Mouse (Mus musculus) left cerebral cortex, adult 11 months (tissue): ENCODE results near the gene Olfr1506.
"Not testable (repeated sequence)": the region's sequence is repeated elsewhere in the genome, so short reads cannot be mapped to it uniquely, and the experiment has no call there.

Experiments used
- DNase-seq: peaks from one replicate; pipeline ENCODE4 v3.0.0; 2022; ENCODE audit warnings: low spot score

The Olfr1506 gene

GRCm38 (mm10) chr2:90224393-90224792 is at the start of gene Olfr1506:
Olfr1506 (minus strand) TSS chr2:90224493.
- DNase-seq: not testable (repeated sequence)

GRCm38 (mm10) chr2:90270932-90271331 is 46.6 kb upstream of the Olfr1506 start, which contains the start of gene Olfr1271:
Olfr1271 (minus strand) TSS chr2:90271032.
- no peak for DNase-seq

- DNase-seq: no peak
Observed at GRCm38 (mm10) chr2:90257492-90257891, 33.2 kb upstream of the Olfr1506 start, which contains the start of gene Olfr142. Olfr142 (minus strand) TSS chr2:90257592.

- not testable (repeated sequence) for DNase-seq
Observed at GRCm38 (mm10) chr2:90199606-90200005, 24.7 kb downstream of the Olfr1506 start.

GRCm38 (mm10) chr2:90195285-90195684 is 29.0 kb downstream of the Olfr1506 start:
- DNase-seq: not testable (repeated sequence)

- DNase-seq: not testable (repeated sequence)
Observed at GRCm38 (mm10) chr2:90194750-90195149, 29.5 kb downstream of the Olfr1506 start.

- DNase-seq: not testable (repeated sequence)
Observed at GRCm38 (mm10) chr2:90187082-90187481, 37.2 kb downstream of the Olfr1506 start.

GRCm38 (mm10) chr2:90186082-90186481 is 38.2 kb downstream of the Olfr1506 start:
- not testable (repeated sequence) for DNase-seq
